Comparison of ENCODE assay signal across 8 mouse cellular contexts in the genomic region with DNA sequence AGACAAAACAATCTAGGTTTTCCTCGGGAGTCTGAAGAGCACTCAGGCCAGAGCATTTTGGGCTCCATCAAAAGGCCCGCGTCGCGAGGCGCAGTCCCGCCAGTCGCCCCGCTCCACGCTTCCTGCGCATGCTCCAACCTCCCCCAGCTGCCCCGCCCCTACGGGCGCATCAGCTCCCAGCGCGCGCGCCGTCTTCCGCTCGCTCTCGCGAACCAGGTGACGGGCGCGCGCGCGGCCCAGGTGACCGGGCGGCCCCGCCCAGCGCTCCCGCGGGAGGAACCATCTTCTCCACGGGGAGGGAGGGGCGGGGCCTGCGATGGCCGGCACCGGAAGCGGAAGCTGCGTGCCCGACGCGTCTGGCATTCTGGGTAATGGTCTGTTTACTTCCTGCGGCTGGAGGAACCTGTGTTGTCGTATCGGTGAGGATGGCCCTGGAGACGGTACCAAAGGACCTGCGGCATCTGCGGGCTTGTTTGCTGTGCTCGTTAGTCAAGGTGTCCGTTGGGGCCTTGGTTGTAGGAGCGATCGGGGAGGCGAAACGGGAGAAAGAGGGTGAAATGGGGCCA. TPM values are rescaled to one million over a fixed set of nuclear protein-coding genes. Genes with fewer than 3 reads are reported as not detected.
DNase-seq lines count a peak whose midpoint lies in the region; ATAC-seq lines count a peak whose summit lies in the region.

Gene Supt4a, plus strand, starts transcription at position 378 of the 566 bp plus-strand sequence.

- H3K4me1 ChIP-seq in hindbrain, embryonic 14.5 days (replicated peaks; ENCODE audit: control insufficient read depth, insufficient read depth, low read length), result peaks cover 11% of the 10 kb centered on the region

- peak within 1 kb of the TSS; percentile 94 for H3K4me2 ChIP-seq in hindbrain, embryonic 14.5 days (replicated peaks)

- H3K4me3 ChIP-seq in hindbrain, embryonic 14.5 days (replicated peaks; ENCODE audit: low read length), result peak within 1 kb of the TSS; percentile 76
- H3K4me3 ChIP-seq in macrophage (ENCODE audit: inconsistent target), result peak within 1 kb of the TSS; percentile 100

- peak; percentile 92 for ATAC-seq in hindbrain, embryonic 14.5 days (ENCODE audit: low FRiP score)

- H3K27ac ChIP-seq in hindbrain, embryonic 14.5 days, result peak within 1 kb of the TSS; percentile 65
- H3K27ac ChIP-seq in macrophage, result peak within 1 kb of the TSS; percentile 68

- peak; percentile 96 for DNase-seq in T-cell, adult 2 months (ENCODE audit: low spot score)
- peak; percentile 96 to 99 for DNase-seq in cerebellum, postnatal 25 days
- peak; percentile 71 to 89 for DNase-seq in frontal cortex, postnatal 25 days (ENCODE audit: low spot score in 2 of 2)
- peak; percentile 99 for DNase-seq in hindbrain, embryonic 14.5 days (ENCODE audit: low spot score)
- DNase-seq in left cerebral cortex, adult 18-20 months (ENCODE audit: low spot score in 2 of 2), result peak; percentile 92 to 96
- peak; percentile 96 for DNase-seq in right cerebral cortex, adult 18-20 months
- DNase-seq in urinary bladder, postnatal 10 days (ENCODE audit: low spot score), result peak; percentile 91

- H3K9ac ChIP-seq in hindbrain, embryonic 14.5 days, result peak within 1 kb of the TSS; percentile 84

- no peaks in the 10 kb centered on the region for H3K27me3 ChIP-seq in hindbrain, embryonic 14.5 days (ENCODE audit: control insufficient read depth, insufficient read depth, low read length)

- whole genome bisulfite sequencing in hindbrain, embryonic 14.5 days, result under 1% methylated on average over 50 of the region's 57 CpGs
- 3% methylated on average over 46 of the region's 57 CpGs for WGBS in macrophage (ENCODE audit: missing documents)

- H3K9me3 ChIP-seq in hindbrain, embryonic 14.5 days (ENCODE audit: control insufficient read depth, low read length), result no peaks in the 10 kb centered on the region

- H3K36me3 ChIP-seq in hindbrain, embryonic 14.5 days (replicated peaks; ENCODE audit: control insufficient read depth, insufficient read depth), result peaks cover 26% of the 10 kb centered on the region
- peaks cover 21% of the 10 kb centered on the region; the same call in 1 of the 2 replicates for H3K36me3 ChIP-seq in macrophage (ENCODE audit: inconsistent target)

- H3K79me2 ChIP-seq in macrophage (ENCODE audit: inconsistent target), result peaks cover 49% of the 10 kb centered on the region

RNA-seq across cellular contexts. Expression of gene Supt4a, which starts in this region (rescaled TPM):
- polyA plus RNA-seq in hindbrain, embryonic 14.5 days (2014; fragmentation: Nextera tagmentation; extraction: Ambion mirVana), result 137 and 152 TPM in 2 replicates
- total RNA-seq in left cerebral cortex, adult 18-20 months (2021), result 10 to 100 TPM; 80.1 to 87.1 TPM
- total RNA-seq in macrophage (2018; cell fraction: chromatin; rRNA removed), result 10 to 100 TPM in 14 of 26 experiments, 1 to 10 TPM in 12; 2.1 to 21.4 (median 10.3) TPM
- total RNA-seq in macrophage (2018; cell fraction: cytosol; rRNA removed), result 100 to 1,000 TPM in 5 of 26 experiments, 10 to 100 TPM in 21; 65.1 to 109 (median 81.3) TPM
- total RNA-seq in macrophage (2018; cell fraction: nucleus; rRNA removed), result 10 to 100 TPM in 25 of 26 experiments, 1 to 10 TPM in 1; 9.1 to 39.1 (median 27.6) TPM
- 69.4 to 113 TPM (median 85.3 TPM) in 3 replicates for polyA plus RNA-seq in macrophage (2018)

Comparison
In these comparisons a context has a peak if more than half of its experiments do, and no peak if none do; other contexts are left out.
1. Peak in every context shown above with its lines: DNase-seq, ATAC-seq, H3K4me3 ChIP-seq and H3K27ac ChIP-seq.